Mouse (Mus musculus) gastrocnemius, adult 18-20 months (tissue): ENCODE data around the gene Eno3. TPM values are rescaled to one million over a fixed set of nuclear protein-coding genes. Genes with fewer than 3 reads are reported as not detected.

Experiments
- DNase-seq: peaks from one replicate; pipeline ENCODE4 v3.0.0; 2021; ENCODE audit warnings: low spot score
- long read RNA-seq, 2 experiments: library from polyadenylated mRNA; stranded (forward); transcript quantifications; one replicate each; pipeline ENCODE4 v2.0.0; 2021
- total RNA-seq, 2 experiments: library from RNA; stranded (reverse); gene quantifications; 2 replicates each; pipeline ENCODE4 v1.2.3; 2021

Eno3 gene
- 1,000 to 10,000 TPM; 5,616 to 7,081 TPM for total RNA-seq
- long read RNA-seq, experiment 1, transcript Eno3-201 (12 exons, 1,454 nt), result major isoform, 5,183 of 10,228 reads
- long read RNA-seq, experiment 1, transcript Eno3-202 (12 exons, 1,564 nt), result minor isoform, 2,569 of 10,228 reads
- long read RNA-seq, experiment 1, transcript Eno3-206 (11 exons, 1,461 nt), result minor isoform, 1,286 of 10,228 reads
- long read RNA-seq, experiment 1, partial matches to known transcripts, result 513 of 10,228 reads
- long read RNA-seq, experiment 1, other reads (novel, unspliced or antisense), result 677 of 10,228 reads
- long read RNA-seq, experiment 2, transcript Eno3-201 (12 exons, 1,454 nt), result major isoform, 4,492 of 8,312 reads
- long read RNA-seq, experiment 2, transcript Eno3-202 (12 exons, 1,564 nt), result minor isoform, 2,138 of 8,312 reads
- long read RNA-seq, experiment 2, transcript Eno3-206 (11 exons, 1,461 nt), result minor isoform, 768 of 8,312 reads
- long read RNA-seq, experiment 2, partial matches to known transcripts, result 377 of 8,312 reads
- long read RNA-seq, experiment 2, other reads (novel, unspliced or antisense), result 537 of 8,312 reads

DNA sequence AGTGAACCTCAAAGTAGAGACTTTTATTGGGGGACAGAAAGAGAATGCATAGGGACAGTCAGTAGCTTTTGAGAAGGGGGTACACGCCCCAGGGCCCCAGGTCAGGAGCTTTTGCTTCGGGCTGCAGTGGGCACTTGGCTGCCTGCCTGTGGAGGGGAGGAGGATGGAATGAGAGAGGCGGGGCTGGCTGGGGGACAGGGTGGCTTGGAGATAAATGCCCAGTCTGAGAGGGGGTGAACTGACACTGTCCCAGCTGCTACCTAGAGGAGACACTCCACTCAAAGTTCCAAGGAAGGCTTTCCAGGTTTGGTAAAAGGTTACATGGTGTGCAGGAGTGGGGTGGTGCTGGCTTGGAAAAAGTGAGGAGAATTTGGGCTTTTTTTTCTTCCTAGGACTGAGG is at the start of gene Eno3:
Eno3 (plus strand) TSS at position 239 of the 400 bp plus-strand sequence.
- DNase-seq, result peak; percentile 80

GRCm38 (mm10) chr11:70607611-70608010 is 49.4 kb upstream of the Eno3 start:
- no peak for DNase-seq

GRCm38 (mm10) chr11:70608381-70609066 is 48.5 kb upstream of the Eno3 start:
- DNase-seq, result no peak

DNA sequence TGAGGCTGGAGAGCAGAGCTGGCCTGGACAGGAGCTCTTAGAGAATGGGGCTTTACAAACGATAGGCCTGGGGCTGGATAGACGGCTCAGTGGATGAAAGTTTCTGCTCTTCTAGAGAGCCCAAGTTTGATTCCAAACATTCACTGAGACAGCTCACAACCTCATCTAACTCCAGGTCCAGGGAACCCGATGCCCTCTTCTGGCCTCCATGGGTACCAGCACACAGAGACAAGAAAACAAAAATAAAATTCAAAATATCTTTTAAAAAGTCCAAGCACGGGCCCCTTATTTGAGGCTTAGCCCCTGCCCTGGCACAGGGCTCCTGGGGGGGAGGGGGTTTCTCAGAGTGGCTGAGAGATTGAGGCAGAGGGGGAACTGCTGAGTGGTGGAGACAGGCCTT is 46.2 kb upstream of the Eno3 start:
- no peak for DNase-seq

GRCm38 (mm10) chr11:70612505-70612904 is 44.5 kb upstream of the Eno3 start:
- no peak for DNase-seq

- DNase-seq, result peak; percentile 62
Measured at GRCm38 (mm10) chr11:70615074-70615473, 41.9 kb upstream of the Eno3 start.

DNA sequence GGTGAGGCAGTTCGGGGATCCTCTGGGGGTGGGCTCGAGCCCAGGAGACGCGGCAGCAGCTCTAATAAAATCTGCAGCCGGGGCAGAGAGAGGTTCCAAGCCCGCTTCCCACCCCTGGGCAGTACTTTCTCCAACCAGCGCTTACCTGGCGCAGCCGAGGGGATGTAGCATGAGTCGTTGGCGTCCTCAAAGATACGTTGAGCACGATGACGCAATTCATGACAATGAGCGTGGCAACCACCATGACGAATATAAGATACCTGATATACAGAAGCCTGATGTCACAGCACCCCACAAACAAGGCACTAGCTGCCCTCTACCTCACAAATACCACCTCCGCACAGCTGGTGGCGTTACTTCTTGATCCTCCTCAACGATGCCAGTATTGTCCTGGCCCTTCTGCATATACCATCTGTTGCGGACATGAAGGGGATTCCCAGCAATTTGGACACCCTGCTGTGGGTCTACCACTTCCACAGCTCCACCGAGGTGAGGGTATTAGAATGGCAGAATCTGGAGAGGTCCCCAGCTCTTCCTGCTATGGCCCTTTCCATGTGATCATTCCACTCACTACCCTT is 41.4 kb upstream of the Eno3 start, which contains the start of gene 4930544D05Rik:
4930544D05Rik (plus strand) TSS at position 333 of the 578 bp plus-strand sequence.
- no peak for DNase-seq

GRCm38 (mm10) chr11:70619101-70619500 is 37.9 kb upstream of the Eno3 start, which contains the start of gene Chrne:
Chrne (minus strand) TSS chr11:70619216.
- peak; percentile 68 for DNase-seq

GRCm38 (mm10) chr11:70621972-70622814 is 34.8 kb upstream of the Eno3 start:
- DNase-seq, result peak; percentile 70

DNA sequence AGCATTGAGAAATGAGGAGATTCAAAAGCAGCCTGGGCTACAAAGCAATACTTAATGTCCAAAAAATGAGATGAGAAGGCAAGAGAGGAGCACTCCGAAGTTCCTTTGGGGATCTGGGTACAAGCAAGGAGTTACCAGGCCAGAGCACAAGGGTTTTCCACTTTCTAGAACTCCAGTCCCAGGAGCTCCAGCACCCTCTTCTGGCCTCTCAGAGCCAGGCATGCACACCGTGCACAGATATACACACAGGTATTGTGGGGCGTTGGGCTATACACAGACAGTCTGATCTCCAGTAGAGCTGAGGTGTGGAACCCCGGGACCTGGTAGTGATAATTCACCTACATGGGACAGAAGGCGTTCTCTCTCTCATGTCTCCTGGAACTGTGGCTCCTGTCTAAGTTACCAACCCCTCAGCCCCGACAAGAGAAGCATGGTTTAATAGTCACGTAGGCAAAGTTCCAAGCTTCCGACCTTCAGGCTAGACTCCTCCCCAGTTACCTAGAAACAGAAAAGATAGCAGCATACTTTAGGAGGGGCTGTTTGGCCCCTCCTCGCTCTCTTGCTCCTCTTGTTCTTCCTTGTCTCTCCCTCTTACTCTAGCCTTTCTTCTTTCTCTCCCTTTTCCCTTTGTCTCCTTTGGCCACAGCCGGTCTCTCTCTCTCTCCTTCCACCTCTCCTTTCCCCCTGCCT is 33.8 kb upstream of the Eno3 start:
- no peak for DNase-seq

DNA sequence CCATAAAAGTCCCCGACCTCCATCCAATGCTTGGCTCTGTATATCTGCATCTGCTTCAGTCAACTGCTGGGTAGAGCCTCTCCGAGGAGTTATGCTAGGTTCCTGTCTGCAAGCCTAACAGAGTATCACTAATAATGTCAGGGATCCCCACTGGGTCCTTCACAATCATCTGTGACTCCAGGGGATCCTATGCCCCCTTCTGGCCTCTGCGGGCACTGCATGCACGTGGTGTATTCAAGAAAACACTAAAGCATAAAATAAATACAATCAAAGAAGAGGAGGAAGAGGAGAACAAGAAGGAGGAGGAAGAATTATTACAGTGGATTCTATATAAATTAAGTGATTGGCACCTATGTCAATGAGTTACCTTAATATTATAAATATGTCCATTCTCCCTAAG is 31.5 kb upstream of the Eno3 start:
- DNase-seq, result no peak

- DNase-seq, result no peak
Measured at GRCm38 (mm10) chr11:70626877-70627276, 30.1 kb upstream of the Eno3 start.

DNA sequence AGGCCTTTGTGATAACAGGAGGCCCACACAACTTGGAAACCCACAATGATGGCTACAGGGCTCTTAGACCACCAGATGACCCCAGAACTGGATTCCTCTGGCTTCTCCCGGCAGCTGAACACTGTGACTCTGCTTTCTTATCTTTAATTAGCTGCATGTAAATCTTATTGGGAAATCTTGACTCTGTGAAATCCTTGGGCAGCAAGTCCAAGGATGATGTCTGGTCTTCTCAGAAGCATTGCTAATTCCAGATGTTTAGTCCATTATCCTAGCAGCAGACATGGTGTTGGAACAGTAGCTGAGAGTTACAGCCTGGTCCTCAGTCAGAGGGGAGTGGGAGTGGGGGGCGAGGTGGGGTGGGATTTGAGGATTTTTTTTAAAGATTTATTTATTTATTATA is 28.6 kb upstream of the Eno3 start:
- DNase-seq, result no peak

GRCm38 (mm10) chr11:70629557-70629956 is 27.4 kb upstream of the Eno3 start:
- DNase-seq, result no peak

DNA sequence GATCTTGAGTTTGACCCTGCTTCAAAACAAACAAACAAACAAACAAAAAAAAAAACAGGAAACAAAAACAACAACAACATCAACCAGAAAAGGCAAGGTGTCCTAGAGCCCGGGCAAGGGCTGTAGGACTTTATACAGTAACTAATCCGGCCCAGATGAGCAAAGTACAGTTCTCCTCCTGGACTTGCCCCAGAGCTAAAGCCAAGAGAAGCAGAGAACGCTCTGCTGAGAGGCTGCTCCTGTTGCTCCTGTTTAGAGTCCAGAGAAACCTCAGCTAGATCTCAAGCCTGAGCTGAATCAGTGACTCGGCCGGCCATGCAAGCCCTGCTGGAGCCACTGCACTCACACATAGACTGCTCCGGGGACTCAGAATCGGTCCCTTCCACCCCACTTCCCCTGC is 26.9 kb upstream of the Eno3 start:
- DNase-seq, result no peak

- no peak for DNase-seq
Measured at GRCm38 (mm10) chr11:70635601-70636000, 21.4 kb upstream of the Eno3 start.

GRCm38 (mm10) chr11:70637764-70638163 is 19.2 kb upstream of the Eno3 start:
- no peak for DNase-seq

- DNase-seq, result no peak
Measured at GRCm38 (mm10) chr11:70638293-70638692, 18.7 kb upstream of the Eno3 start.

GRCm38 (mm10) chr11:70638714-70639278 is 18.2 kb upstream of the Eno3 start, which contains the start of gene Gp1ba:
Gp1ba (plus strand) TSS chr11:70639122.
- DNase-seq, result no peak

DNA sequence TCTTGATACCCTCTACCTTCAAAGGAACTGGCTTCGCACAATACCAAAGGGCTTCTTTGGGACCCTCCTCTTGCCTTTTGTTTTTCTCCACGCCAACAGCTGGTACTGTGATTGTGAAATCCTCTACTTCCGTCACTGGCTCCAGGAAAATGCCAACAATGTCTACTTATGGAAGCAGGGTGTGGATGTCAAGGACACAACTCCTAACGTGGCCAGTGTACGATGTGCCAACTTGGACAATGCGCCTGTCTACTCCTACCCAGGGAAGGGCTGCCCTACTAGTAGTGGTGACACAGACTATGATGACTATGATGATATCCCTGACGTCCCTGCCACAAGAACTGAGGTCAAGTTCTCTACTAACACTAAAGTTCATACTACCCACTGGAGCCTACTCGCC is 17.0 kb upstream of the Eno3 start:
- DNase-seq, result no peak
